Mouse (Mus musculus): ENCODE data around the gene Kcnip1. TPM values are rescaled to one million over a fixed set of nuclear protein-coding genes. Genes with fewer than 3 reads are reported as not detected.

Kcnip1 gene
- polyA plus RNA-seq, 1 experiment from 2014 or later, result 14.4 TPM

DNA sequence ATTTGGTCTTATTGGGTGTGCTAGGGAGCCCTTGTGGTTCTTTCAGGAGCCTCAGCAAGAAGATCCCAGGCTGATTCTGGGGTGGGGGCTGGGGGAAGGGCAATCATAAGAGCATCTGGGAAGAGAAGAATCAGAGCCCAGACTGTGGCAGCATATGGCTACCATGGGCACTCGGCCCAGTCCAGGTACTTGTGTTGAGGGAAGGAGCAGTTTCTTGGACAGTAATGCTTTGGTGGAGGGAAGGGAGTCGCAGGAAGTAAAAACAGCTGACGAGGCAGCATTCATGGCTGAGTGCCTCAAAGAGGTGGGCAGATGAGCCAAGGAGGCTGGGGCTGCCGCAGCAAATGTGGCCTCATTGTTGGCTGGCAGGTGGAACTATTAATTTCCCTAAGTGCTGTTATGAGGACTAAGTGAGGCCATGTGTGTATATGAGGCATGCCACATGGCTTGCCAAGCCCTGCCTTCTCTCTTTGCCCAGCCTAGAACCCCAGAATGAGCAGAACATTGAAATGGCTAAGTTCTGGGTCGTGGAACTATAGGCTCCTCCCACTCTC is 245.5 kb downstream of the Kcnip1 start:
- WGBS, result 85% methylated on average over 5 of the region's 5 CpGs
- no peak overlapping the region for H3K4me2 ChIP-seq (replicated peaks; ENCODE audit: low read depth, low read length)
- H3K9ac ChIP-seq (ENCODE audit: low read depth, low read length), result no peak overlapping the region
- no peak for DNase-seq (ENCODE audit: low spot score)
- no peak overlapping the region for H3K27ac ChIP-seq (ENCODE audit: low read depth, low read length)
- no peaks in the 10 kb centered on the region for H3K36me3 ChIP-seq (ENCODE audit: control insufficient read depth, insufficient read depth, low read length)
- no peak for ATAC-seq (ENCODE audit: low FRiP score)
- no peak overlapping the region for H3K4me3 ChIP-seq (ENCODE audit: low read depth, low read length)
- H3K4me1 ChIP-seq (replicated peaks; ENCODE audit: control insufficient read depth, insufficient read depth, low read length), result no peaks in the 10 kb centered on the region
- H3K27me3 ChIP-seq (ENCODE audit: control insufficient read depth, insufficient read depth, low read length), result no peaks in the 10 kb centered on the region
- H3K9me3 ChIP-seq (ENCODE audit: control insufficient read depth, low read length), result no peaks in the 10 kb centered on the region

DNA sequence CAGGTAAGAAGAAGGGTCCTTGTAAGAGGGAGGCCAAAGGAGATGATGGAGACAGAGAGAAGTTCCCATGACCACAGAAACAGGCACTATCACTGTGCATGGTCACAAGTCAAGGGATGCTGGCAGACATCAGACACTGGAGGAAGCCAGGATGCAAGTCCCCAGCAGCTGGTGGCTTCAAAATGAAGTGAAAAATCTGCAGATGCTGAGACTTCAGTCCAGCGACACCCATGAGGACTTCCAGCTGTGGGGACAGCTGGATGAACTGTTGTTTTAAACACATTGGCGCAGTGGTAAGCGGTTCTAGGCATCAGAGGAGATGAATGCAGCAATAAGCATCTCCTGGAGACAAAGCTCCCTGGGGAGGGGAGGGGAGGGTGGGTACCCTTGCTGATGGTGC is 246.6 kb downstream of the Kcnip1 start:
- DNase-seq (ENCODE audit: low spot score), result no peak
- ATAC-seq (ENCODE audit: low FRiP score), result no peak
- Histone ChIP-seq H3K36me3 (ENCODE audit: control insufficient read depth, insufficient read depth, low read length) (no peaks in the 10 kb centered on the region), H3K9me3 (ENCODE audit: control insufficient read depth, low read length) (no peaks in the 10 kb centered on the region), H3K4me1 (replicated peaks; ENCODE audit: control insufficient read depth, insufficient read depth, low read length) (no peaks in the 10 kb centered on the region), H3K27ac (ENCODE audit: low read depth, low read length) (no peak overlapping the region), H3K4me2 (replicated peaks; ENCODE audit: low read depth, low read length) (no peak overlapping the region), H3K9ac (ENCODE audit: low read depth, low read length) (no peak overlapping the region), H3K4me3 (ENCODE audit: low read depth, low read length) (no peak overlapping the region), H3K27me3 (ENCODE audit: control insufficient read depth, insufficient read depth, low read length) (no peaks in the 10 kb centered on the region)
- 80% methylated on average over 3 of the region's 3 CpGs for WGBS

DNA sequence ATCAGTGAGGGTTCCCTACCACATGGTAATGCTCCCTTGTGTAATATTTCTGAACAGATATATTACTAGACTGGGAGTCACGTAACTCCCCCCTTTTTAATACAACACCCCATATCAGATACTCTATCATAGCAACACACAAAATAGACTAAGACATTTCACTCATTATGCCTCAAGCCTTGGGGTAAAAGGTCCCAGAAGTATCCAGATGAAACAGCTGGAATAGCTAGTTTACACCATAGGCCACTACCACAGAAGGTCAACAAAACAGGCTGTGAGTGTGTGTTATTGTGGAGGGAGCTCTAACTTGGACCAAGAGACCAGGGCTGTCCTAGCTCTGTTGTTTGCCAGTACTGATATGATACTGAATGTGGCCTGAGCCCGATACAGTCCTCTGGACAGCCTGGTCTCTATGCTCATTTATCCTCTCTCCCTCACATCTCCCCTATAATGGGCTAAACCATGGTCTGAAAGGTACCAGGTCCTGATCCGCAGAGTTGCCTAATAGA is 247.1 kb downstream of the Kcnip1 start:
- no peak overlapping the region for H3K27ac ChIP-seq (ENCODE audit: low read depth, low read length)
- H3K36me3 ChIP-seq (ENCODE audit: control insufficient read depth, insufficient read depth, low read length), result no peaks in the 10 kb centered on the region
- no peak for DNase-seq (ENCODE audit: low spot score)
- no peak overlapping the region for H3K9ac ChIP-seq (ENCODE audit: low read depth, low read length)
- no peaks in the 10 kb centered on the region for H3K4me1 ChIP-seq (replicated peaks; ENCODE audit: control insufficient read depth, insufficient read depth, low read length)
- ATAC-seq (ENCODE audit: low FRiP score), result no peak
- WGBS, result 91% methylated on average over 3 of the region's 3 CpGs
- H3K9me3 ChIP-seq (ENCODE audit: control insufficient read depth, low read length), result no peaks in the 10 kb centered on the region
- no peak overlapping the region for H3K4me3 ChIP-seq (ENCODE audit: low read depth, low read length)
- no peaks in the 10 kb centered on the region for H3K27me3 ChIP-seq (ENCODE audit: control insufficient read depth, insufficient read depth, low read length)
- H3K4me2 ChIP-seq (replicated peaks; ENCODE audit: low read depth, low read length), result no peak overlapping the region

GRCm38 (mm10) chr11:33744429-33744828 is 248.5 kb downstream of the Kcnip1 start:
- WGBS, result 53% methylated on average over 7 of the region's 7 CpGs
- no peak overlapping the region for H3K27ac ChIP-seq (ENCODE audit: low read depth, low read length)
- no peaks in the 10 kb centered on the region for H3K4me1 ChIP-seq (replicated peaks; ENCODE audit: control insufficient read depth, insufficient read depth, low read length)
- no peak overlapping the region for H3K4me2 ChIP-seq (replicated peaks; ENCODE audit: low read depth, low read length)
- DNase-seq (ENCODE audit: low spot score) (no peak), ATAC-seq (ENCODE audit: low FRiP score) (no peak)
- no peaks in the 10 kb centered on the region for H3K36me3 ChIP-seq (ENCODE audit: control insufficient read depth, insufficient read depth, low read length)
- no peak overlapping the region for H3K9ac ChIP-seq (ENCODE audit: low read depth, low read length)
- H3K9me3 ChIP-seq (ENCODE audit: control insufficient read depth, low read length), result no peaks in the 10 kb centered on the region
- no peak overlapping the region for H3K4me3 ChIP-seq (ENCODE audit: low read depth, low read length)
- no peaks in the 10 kb centered on the region for H3K27me3 ChIP-seq (ENCODE audit: control insufficient read depth, insufficient read depth, low read length)

- H3K4me3 ChIP-seq (ENCODE audit: low read depth, low read length), result no peak overlapping the region
- 78% methylated on average over 3 of the region's 3 CpGs for WGBS
- H3K9ac ChIP-seq (ENCODE audit: low read depth, low read length), result no peak overlapping the region
- H3K9me3 ChIP-seq (ENCODE audit: control insufficient read depth, low read length), result no peaks in the 10 kb centered on the region
- no peak for DNase-seq (ENCODE audit: low spot score)
- no peaks in the 10 kb centered on the region for H3K4me1 ChIP-seq (replicated peaks; ENCODE audit: control insufficient read depth, insufficient read depth, low read length)
- no peak for ATAC-seq (ENCODE audit: low FRiP score)
- H3K36me3 ChIP-seq (ENCODE audit: control insufficient read depth, insufficient read depth, low read length), result no peaks in the 10 kb centered on the region
- no peak overlapping the region for H3K27ac ChIP-seq (ENCODE audit: low read depth, low read length)
- no peak overlapping the region for H3K4me2 ChIP-seq (replicated peaks; ENCODE audit: low read depth, low read length)
- no peaks in the 10 kb centered on the region for H3K27me3 ChIP-seq (ENCODE audit: control insufficient read depth, insufficient read depth, low read length)
Measured at GRCm38 (mm10) chr11:33740187-33740586, 252.8 kb downstream of the Kcnip1 start.

DNA sequence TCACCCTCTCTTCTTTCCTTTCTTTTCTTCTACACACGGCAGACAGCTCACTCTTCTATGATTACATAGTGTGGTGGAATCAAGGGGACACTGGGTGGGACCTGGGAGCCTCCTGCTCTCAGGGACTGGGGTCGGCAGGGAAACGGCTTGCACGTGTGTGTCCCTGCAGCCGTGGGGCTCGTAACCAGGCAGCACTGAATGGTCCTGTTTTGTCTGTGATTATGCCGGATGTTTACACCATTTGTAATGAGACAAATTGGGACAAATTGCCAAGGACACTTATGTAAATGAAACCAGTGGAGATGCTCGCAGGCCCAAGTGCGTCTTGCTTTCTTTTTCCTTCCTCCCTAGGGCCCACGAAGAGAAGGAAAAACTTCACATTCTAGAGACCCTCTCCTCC is 256.5 kb downstream of the Kcnip1 start:
- no peak for DNase-seq (ENCODE audit: low spot score)
- H3K9ac ChIP-seq (ENCODE audit: low read depth, low read length), result no peak overlapping the region
- no peak for ATAC-seq (ENCODE audit: low FRiP score)
- no peak overlapping the region for H3K4me3 ChIP-seq (ENCODE audit: low read depth, low read length)
- WGBS, result 71% methylated on average over 10 of the region's 10 CpGs
- no peaks in the 10 kb centered on the region for H3K4me1 ChIP-seq (replicated peaks; ENCODE audit: control insufficient read depth, insufficient read depth, low read length)
- H3K27me3 ChIP-seq (ENCODE audit: control insufficient read depth, insufficient read depth, low read length), result no peaks in the 10 kb centered on the region
- no peaks in the 10 kb centered on the region for H3K9me3 ChIP-seq (ENCODE audit: control insufficient read depth, low read length)
- no peak overlapping the region for H3K4me2 ChIP-seq (replicated peaks; ENCODE audit: low read depth, low read length)
- H3K27ac ChIP-seq (ENCODE audit: low read depth, low read length), result no peak overlapping the region
- no peaks in the 10 kb centered on the region for H3K36me3 ChIP-seq (ENCODE audit: control insufficient read depth, insufficient read depth, low read length)

DNA sequence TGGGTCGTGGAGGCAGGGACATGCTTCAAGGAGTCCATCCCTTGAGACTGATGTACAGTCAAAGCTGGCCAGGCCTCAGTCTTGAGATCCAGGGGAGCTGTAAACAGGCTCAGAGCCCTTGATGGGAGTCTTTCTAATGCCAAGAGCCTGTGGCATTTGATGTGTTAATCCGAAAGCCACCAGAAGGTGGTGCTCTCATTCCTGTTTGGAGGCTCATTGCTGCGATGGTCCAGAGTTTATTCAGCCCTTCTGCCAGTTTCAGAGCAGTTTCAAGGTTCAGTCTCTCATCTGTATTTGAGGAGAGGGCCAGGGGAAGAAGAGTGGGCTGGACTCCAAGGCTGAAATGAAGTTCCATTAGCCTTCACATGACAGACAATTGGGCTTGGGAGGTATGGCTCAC is 259.7 kb downstream of the Kcnip1 start:
- WGBS, result 13% methylated on average over 3 of the region's 3 CpGs
- Histone ChIP-seq H3K9me3 (ENCODE audit: control insufficient read depth, low read length) (no peaks in the 10 kb centered on the region), H3K27ac (ENCODE audit: low read depth, low read length) (no peak overlapping the region), H3K4me2 (replicated peaks; ENCODE audit: low read depth, low read length) (no peak overlapping the region), H3K9ac (ENCODE audit: low read depth, low read length) (no peak overlapping the region), H3K27me3 (ENCODE audit: control insufficient read depth, insufficient read depth, low read length) (no peaks in the 10 kb centered on the region), H3K36me3 (ENCODE audit: control insufficient read depth, insufficient read depth, low read length) (no peaks in the 10 kb centered on the region), H3K4me3 (ENCODE audit: low read depth, low read length) (no peak overlapping the region), H3K4me1 (replicated peaks; ENCODE audit: control insufficient read depth, insufficient read depth, low read length) (no peaks in the 10 kb centered on the region)
- DNase-seq (ENCODE audit: low spot score) (peak; percentile 86), ATAC-seq (ENCODE audit: low FRiP score) (peak; percentile 65; the same call in 1 of the 2 replicates)

DNA sequence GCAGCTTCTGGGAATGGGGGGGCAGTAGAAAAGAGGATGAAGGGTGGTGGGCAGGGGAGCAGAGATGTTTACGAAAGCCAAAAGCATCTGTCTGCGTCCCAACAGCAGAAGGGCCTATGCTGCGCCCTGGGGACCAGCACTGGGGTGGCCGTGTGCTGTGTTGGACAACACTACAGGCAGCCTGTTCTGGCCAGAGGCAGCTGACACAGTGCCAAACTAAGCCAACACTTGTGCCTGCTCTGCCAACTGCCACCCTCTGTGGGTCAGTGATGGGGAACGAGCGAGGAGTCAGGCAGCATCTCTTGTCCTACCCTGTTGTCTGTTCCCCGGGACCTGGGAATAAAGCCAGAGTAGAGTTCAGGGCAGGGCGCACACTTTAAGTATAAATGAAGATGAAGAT is 260.6 kb downstream of the Kcnip1 start:
- DNase-seq (ENCODE audit: low spot score) (no peak), ATAC-seq (ENCODE audit: low FRiP score) (no peak)
- Histone ChIP-seq H3K36me3 (ENCODE audit: control insufficient read depth, insufficient read depth, low read length) (no peaks in the 10 kb centered on the region), H3K4me2 (replicated peaks; ENCODE audit: low read depth, low read length) (no peak overlapping the region), H3K27ac (ENCODE audit: low read depth, low read length) (no peak overlapping the region), H3K9ac (ENCODE audit: low read depth, low read length) (no peak overlapping the region), H3K4me1 (replicated peaks; ENCODE audit: control insufficient read depth, insufficient read depth, low read length) (no peaks in the 10 kb centered on the region), H3K27me3 (ENCODE audit: control insufficient read depth, insufficient read depth, low read length) (no peaks in the 10 kb centered on the region), H3K9me3 (ENCODE audit: control insufficient read depth, low read length) (no peaks in the 10 kb centered on the region), H3K4me3 (ENCODE audit: low read depth, low read length) (no peak overlapping the region)
- whole genome bisulfite sequencing, result 95% methylated on average over 8 of the region's 8 CpGs

DNA sequence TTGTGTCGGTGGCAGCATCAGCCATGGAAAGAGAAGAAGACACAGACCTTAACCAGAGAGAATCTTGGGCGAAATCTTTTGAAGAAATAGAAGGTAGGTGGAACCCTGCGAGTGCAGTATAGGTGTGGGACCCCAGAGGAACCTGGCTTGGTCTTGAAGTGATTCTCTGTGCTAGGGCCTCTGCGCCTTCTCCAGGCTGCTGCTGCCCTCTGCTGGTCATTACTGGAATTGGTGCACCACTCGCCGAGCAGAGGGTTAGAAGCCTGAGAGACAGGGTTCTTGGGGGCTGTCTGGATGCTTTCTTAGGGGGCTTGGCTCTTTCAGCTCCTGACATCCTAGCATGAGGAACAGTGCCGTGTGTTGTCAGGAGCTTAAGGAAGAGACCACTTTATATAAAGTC is 271.7 kb downstream of the Kcnip1 start:
- DNase-seq (ENCODE audit: low spot score) (peak; percentile 87), ATAC-seq (ENCODE audit: low FRiP score) (0 out of 2 replicates have a peak, but pooled peaks have one; percentile 35)
- H3K4me2 ChIP-seq (replicated peaks; ENCODE audit: low read depth, low read length), result no peak overlapping the region
- no peak overlapping the region for H3K27ac ChIP-seq (ENCODE audit: low read depth, low read length)
- H3K27me3 ChIP-seq (ENCODE audit: control insufficient read depth, insufficient read depth, low read length), result no peaks in the 10 kb centered on the region
- H3K9ac ChIP-seq (ENCODE audit: low read depth, low read length), result no peak overlapping the region
- H3K4me1 ChIP-seq (replicated peaks; ENCODE audit: control insufficient read depth, insufficient read depth, low read length), result no peaks in the 10 kb centered on the region
- H3K4me3 ChIP-seq (ENCODE audit: low read depth, low read length), result no peak overlapping the region
- WGBS, result 32% methylated on average over 7 of the region's 7 CpGs
- no peaks in the 10 kb centered on the region for H3K36me3 ChIP-seq (ENCODE audit: control insufficient read depth, insufficient read depth, low read length)
- no peaks in the 10 kb centered on the region for H3K9me3 ChIP-seq (ENCODE audit: control insufficient read depth, low read length)

All from hindbrain, embryonic 11.5 days (tissue).